Mouse (Mus musculus): ENCODE measurements around the gene Osr1. TPM values are rescaled to one million over a fixed set of nuclear protein-coding genes. Genes with fewer than 3 reads are reported as not detected.

The Osr1 gene
- not detected in 2 replicates for total RNA-seq (2012; rRNA removed)
- not detected for polyA plus RNA-seq (2012; ENCODE audit: insufficient read depth in 1 of 2, insufficient read length in 2 of 2, low read depth in 1 of 2, low replicate concordance in 2 of 2, missing spikeins in 1 of 2)

- Histone ChIP-seq H3K79me2 (ENCODE audit: control insufficient read depth, insufficient read depth, low read length, poor library complexity) (no peaks in the 10 kb centered on the region), H3K4me1 (ENCODE audit: control insufficient read depth in 1 of 2, insufficient read depth in 2 of 2, low read length in 2 of 2) (no peaks in the 10 kb centered on the region), H3K9me3 (replicated peaks; ENCODE audit: insufficient read depth, low read length) (no peaks in the 10 kb centered on the region), H3K27me3 (ENCODE audit: control insufficient read depth in 1 of 2, insufficient read depth in 2 of 2, low read length in 2 of 2) (no peaks in the 10 kb centered on the region), H3K27ac (ENCODE audit: control insufficient read depth, low read depth, low read length) (no peak within 1 kb of the TSS), H3K36me3 (ENCODE audit: control insufficient read depth in 1 of 2, insufficient read depth in 2 of 2, low read length in 2 of 2) (no peaks in the 10 kb centered on the region), H3K4me3 (ENCODE audit: control insufficient read depth in 1 of 2, insufficient read depth in 1 of 2, low read depth in 2 of 2, low read length in 2 of 2) (no peak within 1 kb of the TSS), H3K9ac (ENCODE audit: control insufficient read depth, low read depth, low read length, poor library complexity, severe bottlenecking) (no peak within 1 kb of the TSS)
- peak; percentile 3 for DNase-seq (ENCODE audit: low read depth, low spot score)
- TF ChIP-seq CTCF (IDR thresholded peaks at IDR 0.05 in 2 of 3, conservative IDR thresholded peaks at IDR 0.05 in 1 of 3; ENCODE audit: control insufficient read depth in 1 of 3, insufficient read depth in 1 of 3, low read depth in 2 of 3, low read length in 3 of 3, poor library complexity in 1 of 3, severe bottlenecking in 1 of 3) (peak in 2 of 3 experiments; percentile 34 to 46; a peak in 4 of 6 replicates), CHD2 (IDR thresholded peaks at IDR 0.05; ENCODE audit: low read length) (no peak), POLR2AphosphoS2 (IDR thresholded peaks at IDR 0.05; ENCODE audit: low read length) (no peak), SMC3 (IDR thresholded peaks at IDR 0.05; ENCODE audit: low read depth, low read length) (peak; percentile 37), KAT2A (conservative IDR thresholded peaks at IDR 0.05; ENCODE audit: low read depth, low read length) (no peak), UBTF (IDR thresholded peaks at IDR 0.05; ENCODE audit: borderline replicate concordance, insufficient read depth, low read depth, low read length) (no peak), TBP (IDR thresholded peaks at IDR 0.05; ENCODE audit: low read depth, low read length) (no peak), RAD21 (IDR thresholded peaks at IDR 0.05; ENCODE audit: low read depth, low read length) (peak; percentile 21), MAFK (IDR thresholded peaks at IDR 0.05; ENCODE audit: borderline replicate concordance, low read depth, low read length) (no peak)
Observed at GRCm38 (mm10) chr12:9569971-9570370, at the start of gene Osr1. TSS of gene Osr1 (plus strand) at chr12:9570116.

- no peak for TF ChIP-seq GABPA (IDR thresholded peaks at IDR 0.05; ENCODE audit: low read depth, low read length)
- TF ChIP-seq MYC (IDR thresholded peaks at IDR 0.05; ENCODE audit: low read depth, low read length): no peak
- TF ChIP-seq NELFE (IDR thresholded peaks at IDR 0.05; ENCODE audit: low read depth, low read length): no peak
- no peak for TF ChIP-seq POLR2AphosphoS5 (IDR thresholded peaks at IDR 0.05; ENCODE audit: borderline replicate concordance, low read depth, low read length)
- no peak for TF ChIP-seq EP300 (IDR thresholded peaks at IDR 0.05; ENCODE audit: low read depth in 1 of 2, low read length in 2 of 2)
- TF ChIP-seq HCFC1 (IDR thresholded peaks at IDR 0.05; ENCODE audit: low read depth, low read length): no peak
- no peak for TF ChIP-seq E2F4 (IDR thresholded peaks at IDR 0.05; ENCODE audit: borderline replicate concordance, low read depth, low read length)
- TF ChIP-seq JUND (IDR thresholded peaks at IDR 0.05; ENCODE audit: low read depth, low read length): no peak
- no peak for TF ChIP-seq GATA1 (IDR thresholded peaks at IDR 0.05; ENCODE audit: low read depth, low read length)
- TF ChIP-seq CHD2 (IDR thresholded peaks at IDR 0.05; ENCODE audit: low read length): no peak
- TF ChIP-seq USF1 (IDR thresholded peaks at IDR 0.05; ENCODE audit: low read depth, low read length): no peak
- TF ChIP-seq TAL1 (IDR thresholded peaks at IDR 0.05; ENCODE audit: low read length): no peak
- TF ChIP-seq POLR2A (IDR thresholded peaks at IDR 0.05; ENCODE audit: control insufficient read depth in 1 of 2, insufficient read depth in 1 of 2, low read depth in 1 of 2, low read length in 2 of 2, poor library complexity in 1 of 2): no peak
- TF ChIP-seq UBTF (IDR thresholded peaks at IDR 0.05; ENCODE audit: borderline replicate concordance, insufficient read depth, low read depth, low read length): no peak
- TF ChIP-seq TBP (IDR thresholded peaks at IDR 0.05; ENCODE audit: low read depth, low read length): no peak
- Histone ChIP-seq H3K9ac (ENCODE audit: control insufficient read depth, low read depth, low read length, poor library complexity, severe bottlenecking) (no peak overlapping the region), H3K4me3 (ENCODE audit: control insufficient read depth in 1 of 2, insufficient read depth in 1 of 2, low read depth in 2 of 2, low read length in 2 of 2) (no peak overlapping the region)
Observed at GRCm38 (mm10) chr12:9550328-9550727, 19.6 kb upstream of the Osr1 start.

More at GRCm38 (mm10) chr12:9550328-9550727, 19.6 kb upstream of the Osr1 start:
- Histone ChIP-seq H3K27me3 (ENCODE audit: control insufficient read depth in 1 of 2, insufficient read depth in 2 of 2, low read length in 2 of 2) (no peaks in the 10 kb centered on the region), H3K4me1 (ENCODE audit: control insufficient read depth in 1 of 2, insufficient read depth in 2 of 2, low read length in 2 of 2) (no peaks in the 10 kb centered on the region), H3K79me2 (ENCODE audit: control insufficient read depth, insufficient read depth, low read length, poor library complexity) (no peaks in the 10 kb centered on the region), H3K9me3 (replicated peaks; ENCODE audit: insufficient read depth, low read length) (no peaks in the 10 kb centered on the region), H3K36me3 (ENCODE audit: control insufficient read depth in 1 of 2, insufficient read depth in 2 of 2, low read length in 2 of 2) (no peaks in the 10 kb centered on the region), H3K27ac (ENCODE audit: control insufficient read depth, low read depth, low read length) (no peak overlapping the region)
- DNase-seq (ENCODE audit: low read depth, low spot score): no peak
